Mouse (Mus musculus) G1E (cell line): ENCODE results near the gene Ak7. TPM values are rescaled to one million over a fixed set of nuclear protein-coding genes. Genes with fewer than 3 reads are reported as not detected.
A peak's percentile ranks its signal among the peaks of the same experiment; 100 is the strongest.

ENCODE experiments used
- ATAC-seq: 2 replicates; pipeline ENCODE4 v1.8.0; 2016; ENCODE audit warnings: mild to moderate bottlenecking; ENCODE audit not compliant: insufficient number of reproducible peaks, poor library complexity, low FRiP score, severe bottlenecking; ENCODE audit errors: extremely low read depth
- DNase-seq: peaks from one replicate; pipeline ENCODE4 v3.0.0; 2012; ENCODE audit warnings: low spot score
- H3K27me3 ChIP-seq: 2 replicates; pipeline ENCODE4 v1.6.1; 2012; ENCODE audit warnings: mild to moderate bottlenecking, low read length, inconsistent platforms; ENCODE audit not compliant: insufficient read depth
- H3K36me3 ChIP-seq: replicated peaks from 2 replicates; pipeline ENCODE3; 2012; ENCODE audit warnings: mild to moderate bottlenecking, inconsistent platforms
- H3K4me1 ChIP-seq: 2 replicates; pipeline ENCODE4 v1.6.1; 2012; ENCODE audit warnings: low read depth, low read length, inconsistent platforms, mixed read lengths; ENCODE audit not compliant: insufficient read depth
- H3K4me3 ChIP-seq: 2 replicates; pipeline ENCODE4 v1.5.1; 2012; ENCODE audit warnings: low read depth, mild to moderate bottlenecking, inconsistent platforms, low read length, moderate library complexity, mixed read lengths
- H3K9me3 ChIP-seq: replicated peaks from 2 replicates; pipeline ENCODE4 v1.6.1; 2012; ENCODE audit warnings: inconsistent platforms
- CTCF ChIP-seq: IDR thresholded peaks from 2 replicates; pipeline ENCODE4 v1.5.1; 2012; ENCODE audit warnings: low read depth, low read length, inconsistent platforms, mixed read lengths
- GATA1 ChIP-seq: IDR thresholded peaks from 2 replicates; pipeline ENCODE4 v1.6.1; 2012; ENCODE audit warnings: borderline replicate concordance, low read length, inconsistent platforms, mixed read lengths
- GATA2 ChIP-seq: IDR thresholded peaks from 2 replicates; pipeline ENCODE4 v1.6.1; 2012; ENCODE audit warnings: low read depth, low read length, inconsistent platforms, borderline replicate concordance
- POLR2AphosphoS5 ChIP-seq: IDR thresholded peaks from 2 replicates; pipeline ENCODE4 v1.6.1; 2012; ENCODE audit warnings: low read depth, low read length, inconsistent platforms; ENCODE audit not compliant: insufficient replicate concordance
- TAL1 ChIP-seq: conservative IDR thresholded peaks from 2 replicates; pipeline ENCODE4 v1.6.1; 2012; ENCODE audit warnings: low read depth, low read length, inconsistent platforms, mixed read lengths
- polyA plus RNA-seq: library from polyadenylated mRNA; stranded (reverse); fragments of >175 nt; gene quantifications from 2 replicates; pipeline ENCODE4 v1.2.3, GENCODE M21; 2012
- total RNA-seq, 2 experiments: library from RNA; stranded (forward) in 1 of 2; stranded (reverse) in 1 of 2; fragments of 200-1000 nt in 1 of 2; fragments of >200 nt in 1 of 2; fragmentation: Nextera tagmentation in 1 of 2; gene quantifications; 2 replicates each; pipeline ENCODE4 v1.2.3; 2014 to 2017

Ak7 gene
- total and polyA plus RNA-seq, 3 experiments, result 0.18 to 1.4 (median 0.44) TPM

GRCm38 (mm10) chr12:105759849-105760478, 54.2 kb downstream of the Ak7 start:
- peaks cover 13% of the 10 kb centered on the region for H3K9me3 ChIP-seq
- DNase-seq (peak; percentile 84), ATAC-seq (peak; percentile 88)
- no peaks in the 10 kb centered on the region for H3K36me3 ChIP-seq
- H3K4me3 ChIP-seq, result peak overlapping the region; percentile 7; the same call in 1 of the 2 replicates
- H3K27me3 ChIP-seq, result no peaks in the 10 kb centered on the region
- peaks cover 73% of the 10 kb centered on the region for H3K4me1 ChIP-seq
- TF ChIP-seq GATA2 (0 out of 2 replicates have a peak, but pooled peaks have one; percentile 43), GATA1 (no peak), TAL1 (peak; percentile 98)

- Histone ChIP-seq H3K36me3 (no peaks in the 10 kb centered on the region), H3K4me3 (peak overlapping the region; percentile 46; the same call in 1 of the 2 replicates), H3K27me3 (no peaks in the 10 kb centered on the region), H3K4me1 (peaks cover 69% of the 10 kb centered on the region), H3K9me3 (peaks cover 11% of the 10 kb centered on the region)
- DNase-seq, result no peak
- TF ChIP-seq TAL1 (no peak), POLR2AphosphoS5 (no peak), GATA1 (no peak), CTCF (no peak), GATA2 (no peak)
- ATAC-seq, result no peak
Observed at GRCm38 (mm10) chr12:105761171-105761570, 55.4 kb downstream of the Ak7 start.

- DNase-seq, result no peak
- Histone ChIP-seq H3K9me3 (peaks cover 7% of the 10 kb centered on the region; the same call in 1 of the 2 replicates), H3K36me3 (no peaks in the 10 kb centered on the region), H3K4me3 (no peak overlapping the region), H3K4me1 (peaks cover 66% of the 10 kb centered on the region), H3K27me3 (peaks cover 5% of the 10 kb centered on the region; the same call in 1 of the 2 replicates)
- ATAC-seq, result no peak
- no peak for TF ChIP-seq GATA1
- no peak for TF ChIP-seq POLR2AphosphoS5
- no peak for TF ChIP-seq TAL1
- TF ChIP-seq GATA2, result no peak
- TF ChIP-seq CTCF, result no peak
Observed at GRCm38 (mm10) chr12:105761629-105762028, 55.9 kb downstream of the Ak7 start.

GRCm38 (mm10) chr12:105769700-105770099, 63.9 kb downstream of the Ak7 start:
- peaks cover 14% of the 10 kb centered on the region for H3K4me1 ChIP-seq
- ATAC-seq (no peak), DNase-seq (no peak)
- H3K27me3 ChIP-seq, result peaks cover 8% of the 10 kb centered on the region; the same call in 1 of the 2 replicates
- no peaks in the 10 kb centered on the region for H3K36me3 ChIP-seq
- TF ChIP-seq TAL1, result no peak
- no peak for TF ChIP-seq POLR2AphosphoS5
- TF ChIP-seq GATA2, result no peak
- peaks cover 4% of the 10 kb centered on the region for H3K9me3 ChIP-seq
- H3K4me3 ChIP-seq, result no peak overlapping the region

- no peaks in the 10 kb centered on the region for H3K36me3 ChIP-seq
- peaks cover 12% of the 10 kb centered on the region for H3K4me1 ChIP-seq
- H3K4me3 ChIP-seq, result no peak overlapping the region
- no peaks in the 10 kb centered on the region for H3K9me3 ChIP-seq
- ATAC-seq, result no peak
- H3K27me3 ChIP-seq, result no peaks in the 10 kb centered on the region; the same call in 1 of the 2 replicates
- DNase-seq, result no peak
- TF ChIP-seq POLR2AphosphoS5 (no peak), TAL1 (no peak), GATA2 (no peak), CTCF (no peak), GATA1 (no peak)
Observed at GRCm38 (mm10) chr12:105774871-105775270, 69.1 kb downstream of the Ak7 start.

- H3K9me3 ChIP-seq, result no peaks in the 10 kb centered on the region
- H3K4me3 ChIP-seq, result no peak overlapping the region
Observed at GRCm38 (mm10) chr12:105777651-105778050, 71.9 kb downstream of the Ak7 start.

More at GRCm38 (mm10) chr12:105777651-105778050, 71.9 kb downstream of the Ak7 start:
- TF ChIP-seq POLR2AphosphoS5, result no peak
- TF ChIP-seq CTCF, result no peak
- no peak for TF ChIP-seq TAL1
- no peak for TF ChIP-seq GATA2
- TF ChIP-seq GATA1, result no peak
- no peaks in the 10 kb centered on the region for H3K36me3 ChIP-seq
- no peak for DNase-seq
- H3K4me1 ChIP-seq, result peaks cover 4% of the 10 kb centered on the region; the same call in 1 of the 2 replicates
- no peaks in the 10 kb centered on the region; the same call in 1 of the 2 replicates for H3K27me3 ChIP-seq
- ATAC-seq, result no peak
